Mouse (Mus musculus) G1E (cell line): ENCODE data around the gene Fgfr2. TPM values are rescaled to one million over a fixed set of nuclear protein-coding genes. Genes with fewer than 3 reads are reported as not detected.

Experiments
- ATAC-seq: 2 replicates; pipeline ENCODE4 v1.8.0; 2016; ENCODE audit warnings: mild to moderate bottlenecking; ENCODE audit not compliant: insufficient number of reproducible peaks, poor library complexity, low FRiP score, severe bottlenecking; ENCODE audit errors: extremely low read depth
- DNase-seq: peaks from one replicate; pipeline ENCODE4 v3.0.0; 2012; ENCODE audit warnings: low spot score
- H3K27me3 ChIP-seq: 2 replicates; pipeline ENCODE4 v1.6.1; 2012; ENCODE audit warnings: mild to moderate bottlenecking, low read length, inconsistent platforms; ENCODE audit not compliant: insufficient read depth
- H3K36me3 ChIP-seq: replicated peaks from 2 replicates; pipeline ENCODE3; 2012; ENCODE audit warnings: mild to moderate bottlenecking, inconsistent platforms
- H3K4me1 ChIP-seq: 2 replicates; pipeline ENCODE4 v1.6.1; 2012; ENCODE audit warnings: low read depth, low read length, inconsistent platforms, mixed read lengths; ENCODE audit not compliant: insufficient read depth
- H3K4me3 ChIP-seq: 2 replicates; pipeline ENCODE4 v1.5.1; 2012; ENCODE audit warnings: low read depth, mild to moderate bottlenecking, inconsistent platforms, low read length, moderate library complexity, mixed read lengths
- H3K9me3 ChIP-seq: replicated peaks from 2 replicates; pipeline ENCODE4 v1.6.1; 2012; ENCODE audit warnings: inconsistent platforms
- CTCF ChIP-seq: IDR thresholded peaks from 2 replicates; pipeline ENCODE4 v1.5.1; 2012; ENCODE audit warnings: low read depth, low read length, inconsistent platforms, mixed read lengths
- GATA1 ChIP-seq: IDR thresholded peaks from 2 replicates; pipeline ENCODE4 v1.6.1; 2012; ENCODE audit warnings: borderline replicate concordance, low read length, inconsistent platforms, mixed read lengths
- GATA2 ChIP-seq: IDR thresholded peaks from 2 replicates; pipeline ENCODE4 v1.6.1; 2012; ENCODE audit warnings: low read depth, low read length, inconsistent platforms, borderline replicate concordance
- POLR2AphosphoS5 ChIP-seq: IDR thresholded peaks from 2 replicates; pipeline ENCODE4 v1.6.1; 2012; ENCODE audit warnings: low read depth, low read length, inconsistent platforms; ENCODE audit not compliant: insufficient replicate concordance
- TAL1 ChIP-seq: conservative IDR thresholded peaks from 2 replicates; pipeline ENCODE4 v1.6.1; 2012; ENCODE audit warnings: low read depth, low read length, inconsistent platforms, mixed read lengths
- polyA plus RNA-seq: library from polyadenylated mRNA; stranded (reverse); fragments of >175 nt; gene quantifications from 2 replicates; pipeline ENCODE4 v1.2.3, GENCODE M21; 2012
- total RNA-seq, 2 experiments: library from RNA; stranded (forward) in 1 of 2; stranded (reverse) in 1 of 2; fragments of 200-1000 nt in 1 of 2; fragments of >200 nt in 1 of 2; fragmentation: Nextera tagmentation in 1 of 2; gene quantifications; 2 replicates each; pipeline ENCODE4 v1.2.3; 2014 to 2017

Gene Fgfr2
- total and polyA plus RNA-seq, 3 experiments = 0.22 TPM; not detected in 2

DNA sequence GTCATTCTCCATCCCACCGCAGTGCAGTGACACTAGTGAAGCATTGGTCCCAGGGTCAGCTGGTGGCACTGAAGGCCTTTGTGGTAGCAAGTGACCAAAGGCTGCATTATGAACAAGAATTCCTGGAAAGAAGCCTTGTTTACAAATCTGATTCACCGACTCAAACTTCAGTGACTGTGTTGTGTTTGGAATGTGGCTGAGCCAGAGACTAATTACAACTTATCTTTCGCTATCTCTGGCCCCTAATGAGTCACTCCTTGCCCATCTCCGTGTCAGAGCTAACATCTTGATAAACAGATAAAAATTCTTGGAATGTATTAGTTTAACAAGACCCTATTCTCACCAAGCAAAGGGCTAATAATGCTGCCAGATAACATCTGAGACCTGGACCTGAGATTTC lies 778.5 kb downstream of the Fgfr2 start:
- no peak for TF ChIP-seq POLR2AphosphoS5
- TF ChIP-seq GATA2 = no peak
- H3K27me3 ChIP-seq = no peaks in the 10 kb centered on the region
- peaks cover 76% of the 10 kb centered on the region for H3K9me3 ChIP-seq
- no peak overlapping the region for H3K4me3 ChIP-seq
- no peak for DNase-seq
- no peaks in the 10 kb centered on the region for H3K4me1 ChIP-seq
- no peaks in the 10 kb centered on the region for H3K36me3 ChIP-seq
- ATAC-seq = no peak

- TF ChIP-seq CTCF = no peak
- TF ChIP-seq TAL1 = no peak
- TF ChIP-seq GATA2 = no peak
- Histone ChIP-seq H3K36me3 (no peaks in the 10 kb centered on the region), H3K4me3 (no peak overlapping the region), H3K4me1 (no peaks in the 10 kb centered on the region), H3K9me3 (peaks cover 78% of the 10 kb centered on the region), H3K27me3 (no peaks in the 10 kb centered on the region)
- DNase-seq (no peak), ATAC-seq (no peak)
These were observed 779.2 kb downstream of the Fgfr2 start for GRCm38 (mm10) chr7:132343900-132344299.

DNA sequence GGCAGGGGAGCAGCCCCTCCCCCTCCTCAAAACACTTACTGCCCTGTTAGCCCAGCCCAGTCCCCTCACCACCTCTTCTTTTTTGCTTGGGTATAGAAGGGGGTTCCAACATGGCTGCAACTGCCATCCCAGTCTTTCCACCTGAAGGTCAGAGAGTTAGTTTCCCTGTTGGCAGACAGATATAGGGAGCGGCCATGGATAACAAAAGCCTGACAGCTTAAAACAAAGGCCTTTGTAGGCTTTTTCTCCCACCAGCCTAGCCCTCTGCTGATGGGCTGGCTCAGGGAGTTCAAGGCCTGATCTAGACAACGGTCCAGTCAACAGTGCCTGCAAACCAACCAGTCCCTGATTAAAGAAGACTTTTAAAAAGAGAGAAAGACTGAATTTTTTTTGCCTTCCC lies 780.0 kb downstream of the Fgfr2 start:
- TF ChIP-seq GATA2 (no peak), GATA1 (no peak), CTCF (no peak), POLR2AphosphoS5 (no peak), TAL1 (no peak)
- no peak for DNase-seq
- Histone ChIP-seq H3K4me1 (no peaks in the 10 kb centered on the region), H3K27me3 (no peaks in the 10 kb centered on the region), H3K9me3 (peaks cover 80% of the 10 kb centered on the region), H3K4me3 (no peak overlapping the region), H3K36me3 (no peaks in the 10 kb centered on the region)
- no peak for ATAC-seq

- Histone ChIP-seq H3K27me3 (no peaks in the 10 kb centered on the region), H3K36me3 (no peaks in the 10 kb centered on the region), H3K4me1 (no peaks in the 10 kb centered on the region), H3K4me3 (no peak overlapping the region), H3K9me3 (peaks cover 75% of the 10 kb centered on the region)
- ATAC-seq = no peak
- TF ChIP-seq TAL1 = no peak
- no peak for TF ChIP-seq CTCF
- DNase-seq = no peak
These were observed 783.9 kb downstream of the Fgfr2 start for GRCm38 (mm10) chr7:132339041-132339839.

GRCm38 (mm10) chr7:132338350-132338749 lies 784.8 kb downstream of the Fgfr2 start:
- TF ChIP-seq GATA2 = no peak
- TF ChIP-seq TAL1 = no peak
- no peak for TF ChIP-seq CTCF
- TF ChIP-seq POLR2AphosphoS5 = no peak
- no peak for TF ChIP-seq GATA1

DNA sequence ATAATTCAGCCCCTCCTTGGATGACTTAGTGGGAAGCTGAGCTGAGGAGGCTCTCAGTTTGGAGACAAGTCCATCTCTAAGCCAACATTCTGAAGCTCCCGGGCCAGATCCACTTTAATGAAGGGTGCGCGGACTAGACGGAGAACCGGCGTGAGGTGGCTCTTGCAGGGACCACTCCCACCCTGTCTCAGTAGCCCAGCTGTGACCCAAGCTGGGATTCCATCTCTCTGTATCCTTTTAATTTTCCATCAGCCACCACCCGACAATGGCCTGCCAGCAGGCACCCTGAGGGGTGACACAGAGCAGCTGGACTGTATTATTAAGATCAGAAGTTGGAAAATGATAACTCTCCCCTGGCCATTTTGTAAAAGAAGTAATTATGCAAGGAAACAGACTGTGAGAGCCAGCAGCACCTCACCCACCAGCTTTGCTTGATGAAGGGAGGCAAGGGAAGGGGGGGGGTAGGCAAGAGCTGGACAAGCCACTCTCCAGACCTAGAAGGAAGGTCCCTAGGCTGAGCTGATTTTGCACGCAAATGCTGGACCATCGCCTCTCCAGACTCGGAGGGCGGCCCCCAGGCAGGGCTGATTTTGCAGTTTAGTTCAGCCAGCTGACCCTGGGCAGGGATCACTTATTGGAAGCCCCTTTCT lies 785.8 kb downstream of the Fgfr2 start:
- H3K4me3 ChIP-seq = no peak overlapping the region
- H3K36me3 ChIP-seq = no peaks in the 10 kb centered on the region
- no peaks in the 10 kb centered on the region for H3K4me1 ChIP-seq
- H3K27me3 ChIP-seq = no peaks in the 10 kb centered on the region
- H3K9me3 ChIP-seq = peaks cover 72% of the 10 kb centered on the region
- no peak for TF ChIP-seq POLR2AphosphoS5
- TF ChIP-seq GATA2 = no peak
- TF ChIP-seq CTCF = no peak
- TF ChIP-seq TAL1 = no peak
- TF ChIP-seq GATA1 = no peak
- ATAC-seq = no peak
- no peak for DNase-seq

More at GRCm38 (mm10) chr7:132338350-132338749, 784.8 kb downstream of the Fgfr2 start:
- H3K4me3 ChIP-seq = no peak overlapping the region
- peaks cover 71% of the 10 kb centered on the region for H3K9me3 ChIP-seq
- no peaks in the 10 kb centered on the region for H3K36me3 ChIP-seq
- no peaks in the 10 kb centered on the region for H3K27me3 ChIP-seq
- DNase-seq (no peak), ATAC-seq (no peak)
- H3K4me1 ChIP-seq = no peaks in the 10 kb centered on the region
